Mouse (Mus musculus) embryonic fibroblast, embryonic 13.5 days (primary cell): Measurements from ENCODE around the gene Bcl11b. TPM values are rescaled to one million over a fixed set of nuclear protein-coding genes. Genes with fewer than 3 reads are reported as not detected.

Experiments used
- H3K27ac ChIP-seq: 2 replicates; pipeline ENCODE4 v1.5.1; 2012; ENCODE audit warnings: low read length, control low read depth, inconsistent platforms; ENCODE audit not compliant: insufficient read depth
- H3K4me1 ChIP-seq: 2 replicates; pipeline ENCODE4 v1.6.1; 2011; ENCODE audit warnings: low read length; ENCODE audit not compliant: control insufficient read depth, insufficient read depth
- H3K4me3 ChIP-seq: 2 replicates; pipeline ENCODE4 v1.5.1; 2011; ENCODE audit warnings: mild to moderate bottlenecking, control low read depth, low read length; ENCODE audit not compliant: insufficient read depth
- CTCF ChIP-seq: IDR thresholded peaks from 2 replicates; pipeline ENCODE4 v1.5.1; 2011; ENCODE audit warnings: mild to moderate bottlenecking, control low read depth, low read length, moderate library complexity, borderline replicate concordance; ENCODE audit not compliant: insufficient read depth
- POLR2A ChIP-seq: IDR thresholded peaks from 2 replicates; pipeline ENCODE4 v1.6.1; 2011; ENCODE audit warnings: low read depth, mild to moderate bottlenecking, control low read depth, low read length, moderate library complexity
- polyA plus RNA-seq: library from polyadenylated mRNA; stranded (reverse); fragments of >200 nt; gene quantifications from 2 replicates; pipeline ENCODE4 v1.2.4, GENCODE M21; 2011; ENCODE audit warnings: low read depth; ENCODE audit not compliant: missing spikeins, insufficient read length

Gene Bcl11b
- polyA plus RNA-seq, 1 experiment: 6.5 TPM

DNA sequence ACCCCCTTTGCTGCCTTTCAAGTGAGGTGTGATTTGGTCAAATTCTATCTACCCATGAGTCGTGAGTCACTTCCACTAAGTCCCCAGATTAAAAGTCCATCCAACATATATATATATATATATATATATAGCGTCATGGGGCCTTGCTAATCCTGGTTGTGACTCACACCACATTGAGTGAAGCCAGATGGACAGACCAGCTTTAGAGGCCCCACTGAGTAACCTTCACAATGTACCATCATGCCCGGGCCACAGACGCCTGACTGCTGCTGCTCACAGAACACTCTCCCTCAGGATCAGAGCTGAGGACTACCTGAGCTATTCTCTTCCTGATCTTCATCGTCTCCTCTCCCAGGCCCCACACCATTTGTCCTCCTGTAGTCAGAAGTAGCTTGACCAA is 115.4 kb downstream of the Bcl11b start:
- TF ChIP-seq CTCF (no peak), POLR2A (no peak)
- Histone ChIP-seq H3K4me3 (no peak overlapping the region), H3K4me1 (peaks cover 12% of the 10 kb centered on the region), H3K27ac (0 out of 2 replicates have a peak overlapping the region, but pooled peaks have one; percentile 21)

DNA sequence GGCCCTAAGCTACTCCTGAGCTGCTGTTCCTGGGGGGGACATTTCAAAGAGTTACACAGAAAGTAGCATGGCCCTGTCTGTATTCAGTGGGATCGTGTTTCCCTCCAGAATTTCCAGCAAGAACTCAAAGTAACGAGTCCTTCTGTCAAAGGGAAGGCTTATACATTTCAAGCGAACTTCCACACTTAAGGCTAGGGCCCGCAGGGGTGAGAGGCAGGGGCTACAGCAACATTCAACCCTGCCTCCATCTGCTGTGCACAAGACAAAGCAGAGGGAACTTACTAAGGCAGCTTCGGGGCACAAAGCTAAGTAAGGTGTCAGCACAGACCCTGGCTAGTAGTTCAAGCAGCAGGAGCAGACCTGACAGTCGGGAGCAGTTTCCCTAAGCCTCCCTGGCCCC is 115.8 kb downstream of the Bcl11b start:
- H3K4me3 ChIP-seq: no peak overlapping the region
- TF ChIP-seq POLR2A: no peak
- TF ChIP-seq CTCF: no peak
- H3K4me1 ChIP-seq: peaks cover 12% of the 10 kb centered on the region
- no peak overlapping the region; the same call in 1 of the 2 replicates for H3K27ac ChIP-seq

DNA sequence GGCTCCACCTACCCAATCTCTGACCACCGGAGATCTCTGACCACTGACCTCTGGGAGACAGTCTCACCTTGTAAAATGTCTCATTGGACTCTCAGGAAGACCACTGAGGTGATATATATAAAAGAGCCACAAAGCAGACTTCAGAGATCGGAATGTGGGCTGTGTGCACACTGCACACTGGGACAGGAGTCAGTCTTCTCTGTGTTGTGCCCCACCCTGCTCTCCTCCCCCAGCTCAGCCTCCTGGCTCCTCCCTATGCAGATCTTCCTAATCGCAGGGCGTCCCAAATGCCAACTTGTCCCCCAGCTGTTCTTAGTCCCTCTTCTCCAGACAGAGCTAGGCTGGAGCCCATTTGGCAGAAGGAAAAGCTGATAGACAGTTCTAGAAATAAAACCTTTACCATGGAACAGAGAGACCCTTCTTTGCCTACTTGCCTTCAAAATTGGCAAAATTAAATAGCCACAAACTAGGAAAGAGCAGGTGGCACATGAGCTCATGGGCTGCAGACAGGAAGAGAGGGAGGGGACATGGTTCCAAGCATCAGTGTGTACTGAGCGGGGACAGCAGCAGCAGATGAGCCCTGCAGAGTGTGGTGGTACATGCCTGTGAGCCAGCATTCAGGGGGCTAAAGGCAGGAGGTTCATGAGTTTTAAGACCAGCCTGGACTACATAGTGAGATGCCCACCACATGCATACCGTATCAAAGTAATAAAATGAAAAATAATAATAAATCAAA is 118.9 kb downstream of the Bcl11b start:
- Histone ChIP-seq H3K4me3 (no peak overlapping the region), H3K27ac (no peak overlapping the region), H3K4me1 (peaks cover 12% of the 10 kb centered on the region)
- no peak for TF ChIP-seq POLR2A

DNA sequence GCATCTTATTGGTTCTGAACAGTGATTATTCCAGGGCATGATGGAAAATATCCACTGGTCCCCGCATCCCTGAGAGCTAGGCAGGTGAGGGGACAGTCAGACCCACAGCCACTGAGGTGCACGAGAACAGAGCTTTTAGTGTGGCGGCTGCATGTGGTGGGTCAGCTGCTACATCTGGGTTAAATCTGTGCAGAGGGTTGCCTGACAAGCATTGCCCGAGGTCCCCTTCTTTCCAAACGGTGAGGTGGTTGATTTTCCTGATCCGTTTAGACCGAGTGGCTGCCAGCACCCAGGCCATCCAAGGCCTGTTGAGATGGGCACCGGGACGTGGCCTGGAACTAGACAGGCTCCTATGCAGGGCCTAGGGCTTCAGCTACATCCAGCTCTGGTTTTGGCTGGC is 121.7 kb downstream of the Bcl11b start:
- H3K4me1 ChIP-seq: no peaks in the 10 kb centered on the region
- H3K4me3 ChIP-seq: no peak overlapping the region
- H3K27ac ChIP-seq: no peak overlapping the region
- TF ChIP-seq POLR2A (no peak), CTCF (no peak)

DNA sequence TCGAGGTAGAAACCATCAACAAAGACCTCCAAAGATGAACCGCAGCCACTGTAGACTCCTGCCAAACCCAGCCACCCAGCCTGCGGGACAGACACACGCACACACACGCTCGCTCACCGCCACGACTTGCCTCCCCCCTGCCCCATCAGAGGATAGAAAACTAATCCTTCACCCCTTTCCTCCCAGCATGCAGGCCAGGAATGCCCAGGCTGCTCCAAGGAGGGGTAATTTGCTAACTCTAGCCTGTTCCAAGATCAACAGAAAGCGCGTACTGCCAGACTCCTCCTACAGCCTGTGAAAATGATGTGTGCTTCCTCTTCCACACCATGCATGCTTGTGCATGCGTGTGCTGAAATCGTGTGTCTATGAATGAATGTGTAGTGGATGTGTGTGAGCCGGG is 122.7 kb downstream of the Bcl11b start:
- no peaks in the 10 kb centered on the region for H3K4me1 ChIP-seq
- no peak overlapping the region for H3K27ac ChIP-seq
- H3K4me3 ChIP-seq: no peak overlapping the region
- TF ChIP-seq POLR2A (no peak), CTCF (no peak)

DNA sequence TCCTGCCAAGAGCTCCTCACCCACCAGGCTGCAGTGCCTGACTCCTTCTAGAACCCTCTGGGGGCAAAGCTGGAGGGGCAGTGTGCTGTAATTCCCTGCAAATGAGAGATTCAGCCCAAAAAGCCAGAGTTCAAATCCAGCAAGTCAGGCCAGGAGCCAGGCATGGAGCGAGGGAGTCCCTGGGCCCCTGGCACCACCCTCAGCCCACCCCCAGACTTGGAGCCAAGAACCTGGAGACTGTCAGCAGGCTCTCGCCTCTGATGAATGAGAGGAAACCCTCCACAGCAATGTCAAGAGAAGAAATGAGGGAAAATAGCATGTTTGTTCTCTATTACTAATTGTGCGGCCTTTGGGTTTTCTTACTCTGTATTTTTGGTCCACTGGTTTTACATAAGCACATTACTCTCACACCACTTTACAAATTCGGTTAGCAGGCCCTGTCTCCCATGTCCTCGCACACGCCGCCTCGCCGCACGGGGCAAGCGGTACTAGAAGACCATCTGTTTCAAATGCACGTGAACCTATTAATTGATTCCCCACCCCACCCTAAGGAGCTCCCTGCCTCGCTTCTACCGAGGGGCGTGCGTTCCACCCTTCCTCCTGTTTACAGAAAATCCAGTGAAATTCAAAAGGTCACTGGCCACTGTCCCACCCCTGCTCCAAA is 124.2 kb downstream of the Bcl11b start:
- H3K4me3 ChIP-seq: no peak overlapping the region
- TF ChIP-seq CTCF: no peak
- TF ChIP-seq POLR2A: no peak
- H3K27ac ChIP-seq: no peak overlapping the region
- H3K4me1 ChIP-seq: no peaks in the 10 kb centered on the region

DNA sequence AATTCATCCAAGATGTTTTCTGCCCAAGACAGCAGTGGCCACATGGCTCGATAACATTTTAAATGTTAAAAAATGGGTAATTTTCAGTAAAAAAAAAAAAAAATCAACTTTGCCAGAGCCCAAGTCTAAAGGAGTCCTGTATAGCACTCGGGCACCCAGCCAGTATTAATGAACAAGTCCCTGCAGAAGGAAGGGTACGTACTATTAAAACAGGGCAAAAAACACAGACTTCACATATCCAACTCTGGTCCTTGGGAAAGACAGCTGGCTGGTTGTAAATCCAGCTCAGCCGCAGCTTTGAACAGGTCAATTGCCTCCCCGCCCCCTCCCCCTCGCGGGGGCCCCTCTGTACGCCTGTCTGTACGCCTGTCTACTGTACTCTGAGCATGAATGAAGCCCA is 127.2 kb downstream of the Bcl11b start:
- no peak for TF ChIP-seq CTCF
- no peak for TF ChIP-seq POLR2A
- Histone ChIP-seq H3K27ac (no peak overlapping the region), H3K4me3 (no peak overlapping the region), H3K4me1 (no peaks in the 10 kb centered on the region)

DNA sequence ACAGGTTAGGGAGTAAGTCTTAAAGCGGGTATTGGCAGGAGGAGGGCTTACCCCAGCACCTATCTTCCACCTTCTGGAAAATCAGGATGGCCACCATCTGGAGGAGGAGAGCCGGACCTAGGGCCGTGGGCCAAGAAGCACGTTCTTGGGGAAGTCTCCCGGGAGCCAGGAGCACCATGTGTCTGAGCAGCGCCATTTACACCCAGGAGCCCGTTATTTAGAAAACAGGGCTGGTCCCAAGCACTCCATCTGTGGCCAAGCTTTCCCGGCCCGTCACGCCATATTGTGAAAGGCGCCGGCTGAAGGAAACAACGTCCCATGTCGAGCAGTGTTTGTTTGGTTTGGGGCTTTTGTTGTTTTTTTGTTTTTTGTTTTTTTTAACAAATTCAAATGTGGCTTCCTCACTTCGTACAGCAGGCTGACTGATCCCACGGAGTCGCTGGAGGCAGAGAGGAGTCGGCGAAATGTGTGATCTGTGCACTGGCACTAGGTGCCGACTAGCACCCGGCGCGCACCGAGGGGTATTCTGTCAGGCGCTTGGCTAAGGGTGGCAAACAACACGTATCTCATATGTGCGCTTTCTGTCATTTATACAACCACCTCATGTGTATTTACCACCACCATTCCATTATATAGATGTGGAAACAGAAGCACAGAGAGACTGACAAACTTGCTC is 128.8 kb downstream of the Bcl11b start:
- no peak overlapping the region for H3K27ac ChIP-seq
- TF ChIP-seq POLR2A (no peak), CTCF (no peak)
- H3K4me1 ChIP-seq: no peaks in the 10 kb centered on the region
- no peak overlapping the region for H3K4me3 ChIP-seq

DNA sequence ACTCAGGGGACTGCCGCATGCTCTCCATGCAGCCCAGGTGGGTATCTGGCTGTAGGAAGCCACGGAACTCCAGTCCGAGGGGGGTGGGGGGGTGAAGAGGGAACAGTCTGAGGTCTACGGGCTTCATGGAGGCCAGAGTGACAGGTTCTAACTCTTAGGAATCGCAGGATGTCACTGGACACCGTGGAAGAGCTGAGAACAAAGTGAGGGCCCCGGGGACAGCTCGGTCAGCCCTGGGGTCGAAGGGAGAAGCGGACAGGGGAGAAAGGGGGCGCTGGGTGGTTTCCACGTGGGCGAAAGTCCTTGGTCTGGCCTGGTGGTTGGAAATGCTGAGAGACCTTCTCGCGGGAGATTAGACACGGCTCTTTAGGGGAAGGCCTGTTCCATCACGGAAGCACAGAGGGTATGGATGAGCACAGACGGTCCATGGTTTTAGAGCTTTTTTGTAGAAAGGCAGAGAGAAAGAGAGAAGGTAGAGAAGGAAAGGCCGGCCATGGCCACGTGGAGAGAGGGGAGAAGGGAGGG is 133.8 kb downstream of the Bcl11b start:
- Histone ChIP-seq H3K4me1 (no peaks in the 10 kb centered on the region), H3K4me3 (no peak overlapping the region), H3K27ac (no peak overlapping the region)
- TF ChIP-seq POLR2A (no peak), CTCF (no peak)

DNA sequence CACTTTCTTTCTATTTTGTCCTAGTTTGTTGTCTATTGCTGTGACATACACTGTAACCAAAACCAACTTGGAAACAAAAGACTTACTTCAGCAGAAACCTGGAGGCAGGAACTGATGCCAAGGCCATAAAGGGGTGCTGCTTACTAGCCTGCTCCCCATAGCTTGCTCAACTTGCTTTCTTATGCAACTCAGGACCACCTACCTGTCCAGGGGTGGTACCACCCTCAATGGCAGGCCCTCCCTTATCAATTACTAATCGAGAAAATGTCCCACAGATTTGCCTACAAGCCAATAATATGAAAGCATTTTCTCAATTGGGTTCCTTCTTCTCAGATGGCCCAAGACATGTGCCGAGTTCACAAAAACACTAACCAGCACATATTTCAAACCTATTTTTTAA is 135.1 kb downstream of the Bcl11b start:
- Histone ChIP-seq H3K4me3 (no peak overlapping the region), H3K27ac (no peak overlapping the region), H3K4me1 (no peaks in the 10 kb centered on the region)
- TF ChIP-seq CTCF (no peak), POLR2A (no peak)

Other genes with a start within 250 kb of the Bcl11b start
- gene Setd3, start 175.7 kb upstream of the Bcl11b start, polyA plus RNA-seq: 66.6 and 73.7 TPM in 2 replicates
- gene Ccnk, start 176.0 kb upstream of the Bcl11b start, polyA plus RNA-seq: 31.0 and 35.6 TPM in 2 replicates